In the genomic region with DNA sequence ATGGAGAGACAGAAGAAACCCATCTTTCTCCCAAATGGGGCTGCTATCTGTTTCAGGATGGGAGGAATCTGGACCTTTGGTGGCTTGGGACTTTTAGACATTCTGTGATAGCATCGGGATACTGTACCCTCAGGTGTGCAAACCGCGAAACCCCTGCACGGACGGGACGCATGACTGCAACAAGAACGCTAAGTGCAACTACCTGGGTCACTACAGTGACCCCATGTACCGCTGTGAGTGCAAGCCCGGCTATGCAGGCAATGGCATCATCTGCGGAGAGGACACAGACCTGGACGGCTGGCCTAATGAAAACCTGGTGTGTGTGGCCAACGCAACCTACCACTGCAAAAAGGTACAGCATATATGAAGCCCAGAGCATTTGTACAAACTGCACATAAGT, we compare ENCODE assay signal across 21 mouse cellular contexts. TPM values are rescaled to one million over a fixed set of nuclear protein-coding genes. Genes with fewer than 3 reads are reported as not detected.
DNase-seq lines count a peak whose midpoint lies in the region; TF ChIP-seq lines count a peak whose summit lies in the region.
"Had no signal": no experiment of that assay in that cellular context is flagged by ENCODE, and none has a peak within 500 bp of the region (broad histone marks: within the 10 kb centered on the region; RNA-seq: fewer than 3 reads in every experiment).

No protein-coding gene starts in this region.

- DNase-seq in heart, adult 11 months, result peak; percentile 86
- DNase-seq in heart, adult 9 months (ENCODE audit: low spot score in 2 of 2), result no peak
- peak; percentile 51 for DNase-seq in 3134 (ENCODE audit: extremely low read depth, insufficient read length, low spot score)
- no peak for DNase-seq in gastrocnemius, postnatal 36 days
- no peak for DNase-seq in thymus, postnatal 14 days
- DNase-seq: adrenal gland, adult 8-10 months; adrenal gland, postnatal 14 days; adrenal gland, postnatal 36 days; cerebellum, adult 11-12 months; cerebellum, adult 2 months; cerebellum, adult 9-10 months; cerebellum, postnatal 10 days; cerebellum, postnatal 25 days had no signal

- intact Hi-C loops in gastrocnemius, postnatal 36 days (cut with DNase I), result no loop called here

- no peak for TF ChIP-seq CTCF in embryonic fibroblast, embryonic 13.5 days (IDR thresholded peaks at IDR 0.05; ENCODE audit: borderline replicate concordance, insufficient read depth, low read length)

- peak; percentile 68 for TF ChIP-seq POLR2A in embryonic fibroblast, embryonic 13.5 days (IDR thresholded peaks at IDR 0.05; ENCODE audit: low read depth, low read length)

- H3K4me3 ChIP-seq in embryonic fibroblast, embryonic 13.5 days (ENCODE audit: insufficient read depth, low read length), result no peak overlapping the region
- H3K4me3 ChIP-seq: embryonic facial prominence, embryonic 10.5 days; embryonic facial prominence, embryonic 12.5 days; erythroblast, embryonic 14.5 days; forebrain, embryonic 10.5 days; forebrain, embryonic 12.5 days had no signal

- no peaks in the 10 kb centered on the region for H3K4me1 ChIP-seq in embryonic fibroblast, embryonic 13.5 days (ENCODE audit: control insufficient read depth, insufficient read depth, low read length)

- no peak overlapping the region for H3K27ac ChIP-seq in embryonic fibroblast, embryonic 13.5 days (ENCODE audit: insufficient read depth, low read length)
- H3K27ac ChIP-seq: embryonic facial prominence, embryonic 10.5 days; embryonic facial prominence, embryonic 12.5 days; forebrain, embryonic 10.5 days; forebrain, embryonic 12.5 days had no signal

RNA-seq across cellular contexts. Expression of a gene that starts 8.0 kb away (rescaled TPM):
- polyA plus RNA-seq in embryonic fibroblast, embryonic 13.5 days (2011; ENCODE audit: insufficient read length, low read depth, missing spikeins), result 2,892 and 6,250 TPM in 2 replicates
- 1 to 10 TPM; 7.4 to 7.7 TPM for total RNA-seq in gastrocnemius, postnatal 36 days (2021)
- total RNA-seq: MEL had no signal
- polyA plus RNA-seq: activated CD4-positive, CD25-positive, alpha-beta regulatory T cell, adult 4 months had no signal

Comparison
In these comparisons a context has a peak if more than half of its experiments do, and no peak if none do; other contexts are left out.
1. DNase-seq: peak in heart, adult 11 months (single experiment) and 3134 (single experiment); none in heart, adult 9 months (0 of 2), gastrocnemius, postnatal 36 days (0 of 2) and thymus, postnatal 14 days (single experiment).